Mouse (Mus musculus): ENCODE measurements around the gene Gemin7. TPM values are rescaled to one million over a fixed set of nuclear protein-coding genes. Genes with fewer than 3 reads are reported as not detected.

Gene Gemin7
- polyA plus RNA-seq, 1 experiment from 2014 or later, result 169 TPM

DNA sequence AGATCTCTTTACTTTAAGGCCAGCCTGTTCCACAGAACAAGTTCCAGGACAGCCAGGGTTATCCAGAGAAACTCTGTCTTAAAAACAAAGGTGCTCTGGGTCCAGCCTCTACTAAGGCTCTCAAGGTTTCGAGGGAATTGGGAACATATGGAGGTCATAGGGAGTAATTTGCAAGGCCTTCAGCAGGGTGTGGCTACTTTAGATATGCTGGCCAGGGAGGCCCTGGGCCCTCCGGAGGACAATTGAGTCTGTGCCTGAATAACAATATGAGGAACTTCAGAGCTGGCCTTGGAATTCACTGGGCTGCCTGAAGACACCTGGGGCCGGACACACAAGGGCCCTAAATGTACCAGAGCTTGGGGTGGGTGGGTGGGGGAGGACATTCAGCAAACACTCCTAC is 1.8 kb downstream of the Gemin7 start:
- H3K27me3 ChIP-seq, result peaks cover 39% of the 10 kb centered on the region
- no peak for ATAC-seq (ENCODE audit: insufficient number of reproducible peaks, insufficient read depth, low FRiP score, low TSS enrichment, low read depth)
- H3K9ac ChIP-seq, result no peak overlapping the region
- peaks cover 46% of the 10 kb centered on the region for H3K4me1 ChIP-seq
- WGBS, result 69% methylated on average over 3 of the region's 3 CpGs
- H3K36me3 ChIP-seq, result peaks cover 13% of the 10 kb centered on the region
- H3K4me2 ChIP-seq, result no peak overlapping the region
- no peaks in the 10 kb centered on the region for H3K9me3 ChIP-seq
- no peak overlapping the region for H3K4me3 ChIP-seq
- no peak overlapping the region for H3K27ac ChIP-seq

DNA sequence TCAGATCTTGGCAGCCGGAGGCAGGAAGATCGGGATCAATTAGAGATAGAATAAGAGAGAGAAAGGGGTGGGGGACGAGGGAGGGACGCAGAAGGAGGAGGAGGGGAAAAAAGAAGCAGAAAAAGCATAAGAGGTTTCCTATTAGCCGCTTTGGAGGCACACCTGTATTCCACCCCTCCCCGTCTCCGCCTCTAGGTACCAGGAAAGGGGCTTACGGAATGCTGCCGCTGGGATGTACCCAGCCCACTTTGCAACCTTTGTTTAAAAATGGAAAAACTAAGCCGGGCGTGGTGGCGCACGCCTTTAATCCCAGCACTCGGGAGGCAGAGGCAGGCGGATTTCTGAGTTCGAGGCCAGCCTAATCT is 3.6 kb downstream of the Gemin7 start:
- Histone ChIP-seq H3K4me1 (peaks cover 38% of the 10 kb centered on the region), H3K4me2 (peak overlapping the region; percentile 92), H3K36me3 (peaks cover 20% of the 10 kb centered on the region), H3K27me3 (peaks cover 38% of the 10 kb centered on the region), H3K9ac (peak overlapping the region; percentile 87), H3K27ac (peak overlapping the region; percentile 82), H3K4me3 (peak overlapping the region; percentile 76), H3K9me3 (no peaks in the 10 kb centered on the region)
- no peak for ATAC-seq (ENCODE audit: insufficient number of reproducible peaks, insufficient read depth, low FRiP score, low TSS enrichment, low read depth)
- WGBS, result 22% methylated on average over 16 of the region's 16 CpGs

DNA sequence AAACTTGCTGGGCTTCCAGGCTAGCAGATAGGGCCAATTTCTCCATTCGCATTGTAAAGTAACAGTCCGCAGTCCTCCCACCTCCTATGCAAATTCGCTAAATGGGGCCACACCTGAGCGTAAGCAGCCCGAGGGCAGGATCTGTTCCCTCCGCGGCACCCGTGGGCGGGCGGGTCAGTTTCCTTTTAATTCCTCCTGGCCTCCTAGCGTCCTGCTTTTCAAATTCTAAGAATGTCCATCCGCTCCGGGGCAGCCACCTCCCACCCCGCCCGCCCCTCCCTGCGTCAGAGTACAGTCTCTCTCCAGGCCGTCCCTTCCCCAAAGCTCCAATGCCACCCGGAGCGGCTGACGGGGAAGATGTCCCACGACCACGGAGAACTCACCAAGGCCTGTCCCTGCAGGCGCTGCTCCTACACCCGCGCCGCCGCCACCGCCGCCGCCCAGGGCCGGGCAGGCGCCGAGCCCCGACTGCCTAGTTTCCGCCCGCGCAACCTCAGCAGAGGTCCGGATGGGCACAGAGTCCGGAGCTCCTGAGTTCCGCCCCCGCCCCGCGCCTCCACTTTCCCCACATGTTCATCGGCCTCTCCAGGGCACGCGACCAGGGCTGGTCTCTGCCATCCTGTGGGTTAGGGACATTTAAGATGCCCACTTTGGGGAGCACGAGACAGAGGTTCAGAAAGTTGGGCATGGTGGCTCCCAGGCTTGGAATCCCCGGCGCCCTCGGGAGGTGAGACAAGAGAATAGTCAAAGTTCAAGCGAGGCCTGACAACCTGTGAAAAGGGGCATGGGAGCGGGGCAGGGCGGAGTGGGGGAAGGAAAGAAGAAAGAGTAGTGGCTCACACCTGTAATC is 4.2 kb downstream of the Gemin7 start:
- Histone ChIP-seq H3K9ac (peak overlapping the region; percentile 87), H3K9me3 (no peaks in the 10 kb centered on the region), H3K4me3 (peak overlapping the region; percentile 76), H3K4me2 (peak overlapping the region; percentile 92), H3K4me1 (peaks cover 32% of the 10 kb centered on the region), H3K36me3 (peaks cover 26% of the 10 kb centered on the region), H3K27me3 (peaks cover 32% of the 10 kb centered on the region), H3K27ac (peak overlapping the region; percentile 82)
- under 1% methylated on average over 53 of the region's 53 CpGs for WGBS
- peak; percentile 74 for ATAC-seq (ENCODE audit: insufficient number of reproducible peaks, insufficient read depth, low FRiP score, low TSS enrichment, low read depth)

DNA sequence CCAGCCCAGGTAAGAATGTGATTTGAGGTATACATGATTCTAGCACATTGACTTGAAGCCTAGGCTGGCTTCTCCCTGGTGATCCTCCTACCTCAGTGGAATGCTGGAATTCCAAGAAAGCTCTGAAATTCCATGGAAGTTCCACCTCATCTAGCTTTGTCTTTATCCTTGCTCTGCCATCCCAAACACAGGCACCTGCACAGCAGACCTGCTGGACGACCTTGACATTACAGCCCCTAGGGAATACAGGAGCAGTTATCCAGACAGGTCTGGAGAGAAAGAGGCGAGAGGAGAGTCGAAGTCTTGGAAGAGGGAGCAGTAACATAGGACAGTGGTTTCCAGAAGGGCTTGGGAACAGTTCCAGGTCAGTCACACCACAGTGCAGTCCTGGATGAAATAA is 7.7 kb downstream of the Gemin7 start:
- Histone ChIP-seq H3K27me3 (0 out of 2 replicates have a peak, but pooled peaks cover 1% of the 10 kb centered on the region), H3K4me1 (peaks cover 19% of the 10 kb centered on the region), H3K36me3 (peaks cover 52% of the 10 kb centered on the region), H3K9me3 (no peaks in the 10 kb centered on the region), H3K27ac (no peak overlapping the region), H3K4me2 (no peak overlapping the region), H3K4me3 (no peak overlapping the region), H3K9ac (no peak overlapping the region)
- no peak for ATAC-seq (ENCODE audit: insufficient number of reproducible peaks, insufficient read depth, low FRiP score, low TSS enrichment, low read depth)
- 79% methylated on average over 3 of the region's 3 CpGs for WGBS

DNA sequence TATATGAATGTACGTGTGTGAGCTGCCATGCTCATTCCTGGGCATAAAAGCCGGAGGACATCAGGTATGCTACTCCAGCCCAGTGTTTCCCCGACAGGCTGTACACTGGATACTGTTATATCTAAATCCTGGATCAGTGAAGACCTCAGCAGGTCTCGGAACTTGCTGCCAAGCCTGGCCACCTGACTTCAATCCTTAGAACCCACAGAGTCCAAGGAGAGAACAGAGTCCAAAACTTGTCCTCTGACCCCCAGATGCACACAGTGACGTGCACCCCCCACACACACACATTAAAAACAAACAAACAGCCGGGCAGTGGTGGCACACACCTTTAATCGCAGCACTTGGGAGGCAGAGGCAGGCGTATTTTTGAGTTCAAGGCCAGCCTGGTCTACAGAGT is 10.0 kb downstream of the Gemin7 start:
- Histone ChIP-seq H3K9ac (no peak overlapping the region), H3K9me3 (0 out of 2 replicates have a peak, but pooled peaks cover 3% of the 10 kb centered on the region), H3K27me3 (no peaks in the 10 kb centered on the region), H3K27ac (no peak overlapping the region), H3K4me2 (no peak overlapping the region), H3K4me1 (peaks cover 22% of the 10 kb centered on the region), H3K4me3 (no peak overlapping the region), H3K36me3 (peaks cover 60% of the 10 kb centered on the region)
- no peak for ATAC-seq (ENCODE audit: insufficient number of reproducible peaks, insufficient read depth, low FRiP score, low TSS enrichment, low read depth)
- 88% methylated on average over 8 of the region's 8 CpGs for WGBS

DNA sequence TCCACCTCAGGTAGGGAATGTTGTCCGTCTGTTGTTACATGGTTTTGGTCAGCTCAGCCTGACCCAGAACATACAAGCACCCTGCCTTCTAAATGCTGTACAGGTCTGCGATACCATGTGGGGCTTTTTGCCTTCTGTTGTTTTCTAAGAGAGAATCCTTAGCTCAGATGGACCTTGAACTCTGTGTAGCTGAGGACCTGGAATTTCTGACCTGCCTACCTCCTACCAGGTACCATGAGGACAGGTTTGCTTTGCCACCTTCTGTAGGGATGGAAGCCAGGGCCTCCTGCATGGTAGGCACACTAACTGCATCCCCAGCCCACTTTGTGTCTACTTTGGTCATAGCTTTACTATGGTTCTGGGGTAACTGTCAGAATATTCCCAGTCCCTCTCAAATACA is 11.6 kb downstream of the Gemin7 start:
- WGBS, result 88% methylated on average over 2 of the region's 2 CpGs
- Histone ChIP-seq H3K4me2 (no peak overlapping the region), H3K36me3 (peaks cover 60% of the 10 kb centered on the region), H3K9ac (no peak overlapping the region; the same call in 1 of the 2 replicates), H3K4me3 (no peak overlapping the region), H3K9me3 (0 out of 2 replicates have a peak, but pooled peaks cover 3% of the 10 kb centered on the region), H3K27me3 (no peaks in the 10 kb centered on the region), H3K4me1 (peaks cover 15% of the 10 kb centered on the region), H3K27ac (no peak overlapping the region)
- no peak for ATAC-seq (ENCODE audit: insufficient number of reproducible peaks, insufficient read depth, low FRiP score, low TSS enrichment, low read depth)

DNA sequence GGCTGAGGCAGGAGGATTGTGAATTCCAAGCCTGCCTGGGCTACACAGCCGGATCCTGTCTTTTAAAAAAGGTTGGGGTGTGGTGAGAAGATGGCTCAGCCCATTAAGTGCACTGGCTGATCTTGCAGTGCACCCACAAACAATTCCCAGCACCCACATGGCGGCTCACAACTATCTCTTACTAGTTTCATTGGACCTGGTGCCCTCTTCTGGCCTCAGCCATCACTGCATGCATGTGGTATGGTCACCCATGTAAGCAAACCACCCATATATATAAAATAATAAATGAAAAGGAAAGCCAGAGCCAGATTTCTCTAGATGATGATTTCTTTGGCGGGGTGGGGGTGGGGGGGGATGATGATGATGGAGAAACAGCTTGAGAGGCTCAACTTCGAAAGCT is 12.9 kb downstream of the Gemin7 start:
- Histone ChIP-seq H3K9ac (no peak overlapping the region), H3K27me3 (no peaks in the 10 kb centered on the region), H3K4me3 (no peak overlapping the region), H3K4me1 (peaks cover 29% of the 10 kb centered on the region), H3K4me2 (no peak overlapping the region), H3K36me3 (peaks cover 47% of the 10 kb centered on the region), H3K27ac (no peak overlapping the region), H3K9me3 (0 out of 2 replicates have a peak, but pooled peaks cover 3% of the 10 kb centered on the region)
- 92% methylated on average over 4 of the region's 4 CpGs for WGBS
- ATAC-seq (ENCODE audit: insufficient number of reproducible peaks, insufficient read depth, low FRiP score, low TSS enrichment, low read depth), result no peak

DNA sequence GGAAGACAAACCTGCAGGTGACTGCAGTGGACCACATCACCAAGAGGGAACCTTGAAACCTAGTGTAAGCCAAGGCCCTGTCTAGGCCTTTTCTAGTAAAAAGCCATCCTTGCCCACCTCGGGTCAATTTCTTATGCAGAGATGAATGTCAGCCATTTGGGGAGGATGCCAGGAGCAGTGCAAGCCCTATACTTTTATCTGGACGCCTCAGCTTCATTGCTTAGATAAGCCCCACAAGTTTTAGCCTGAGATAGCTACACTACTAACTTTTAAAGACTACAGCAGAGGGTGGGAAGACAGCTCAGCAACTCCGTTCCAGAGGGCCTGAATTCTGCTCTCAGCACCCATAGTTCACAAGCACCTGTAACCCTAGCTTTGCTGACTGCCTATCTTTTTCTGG is 13.5 kb downstream of the Gemin7 start:
- 89% methylated on average over 3 of the region's 3 CpGs for WGBS
- H3K4me2 ChIP-seq, result peak overlapping the region; percentile 92; the same call in 1 of the 2 replicates
- 0 out of 2 replicates have a peak overlapping the region, but pooled peaks have one; percentile 100 for H3K4me3 ChIP-seq

DNA sequence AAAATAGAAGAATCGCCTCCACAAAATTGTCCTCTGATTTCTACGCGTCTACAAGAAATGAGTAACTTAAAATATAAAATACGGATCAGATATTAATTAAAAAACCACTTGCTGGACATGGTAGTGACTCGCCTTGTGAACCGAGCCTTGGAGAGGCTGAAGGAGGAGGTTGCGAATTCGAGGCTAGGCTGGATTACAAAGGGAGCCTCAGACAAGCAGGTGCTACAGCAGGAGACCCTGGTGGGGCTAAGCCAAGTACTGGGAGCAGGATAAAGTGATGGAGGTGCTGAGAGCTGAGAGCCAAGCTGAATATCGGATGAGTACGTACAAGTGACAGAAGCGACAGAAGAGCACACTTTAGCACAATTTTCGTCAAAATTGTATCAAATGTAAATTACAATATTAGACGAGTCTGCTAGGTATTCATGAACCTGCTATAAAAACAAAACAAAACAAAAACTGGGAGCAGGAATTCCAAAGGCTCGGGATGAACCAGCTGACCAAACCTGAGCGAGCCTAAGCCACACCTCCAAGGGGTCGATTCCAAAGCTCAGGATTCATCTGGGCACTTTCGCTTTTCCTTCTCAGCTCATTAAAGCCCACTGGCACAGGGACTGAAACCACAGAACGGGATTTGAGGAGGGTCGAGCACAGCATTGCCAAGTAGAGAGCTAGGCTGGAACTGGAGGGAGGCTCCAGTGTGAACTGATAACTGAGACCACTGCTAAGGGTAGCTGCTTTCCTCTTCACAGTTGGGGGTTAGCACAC is 14.6 kb downstream of the Gemin7 start, which contains the start of gene Ppp1r37:
Ppp1r37 (minus strand) TSS at position 434 of the 768 bp plus-strand sequence.
- peak within 1 kb of the TSS; percentile 93 for H3K27ac ChIP-seq
- no peaks in the 10 kb centered on the region for H3K27me3 ChIP-seq
- 0 out of 2 replicates have a peak, but pooled peaks cover 3% of the 10 kb centered on the region for H3K9me3 ChIP-seq
- H3K9ac ChIP-seq, result peak within 1 kb of the TSS; percentile 99
- ATAC-seq (ENCODE audit: insufficient number of reproducible peaks, insufficient read depth, low FRiP score, low TSS enrichment, low read depth), result no peak
- WGBS, result 4% methylated on average over 19 of the region's 19 CpGs
- peaks cover 44% of the 10 kb centered on the region for H3K4me1 ChIP-seq
- H3K36me3 ChIP-seq, result peaks cover 34% of the 10 kb centered on the region
- H3K4me2 ChIP-seq, result peak within 1 kb of the TSS; percentile 92
- H3K4me3 ChIP-seq, result peak within 1 kb of the TSS; percentile 100

More for the DNA sequence above, 13.5 kb downstream of the Gemin7 start:
- Histone ChIP-seq H3K36me3 (peaks cover 41% of the 10 kb centered on the region), H3K27ac (0 out of 2 replicates have a peak overlapping the region, but pooled peaks have one; percentile 16), H3K4me1 (peaks cover 35% of the 10 kb centered on the region), H3K9ac (peak overlapping the region; percentile 99; the same call in 1 of the 2 replicates), H3K9me3 (0 out of 2 replicates have a peak, but pooled peaks cover 3% of the 10 kb centered on the region), H3K27me3 (no peaks in the 10 kb centered on the region)
- ATAC-seq (ENCODE audit: insufficient number of reproducible peaks, insufficient read depth, low FRiP score, low TSS enrichment, low read depth), result no peak

DNA sequence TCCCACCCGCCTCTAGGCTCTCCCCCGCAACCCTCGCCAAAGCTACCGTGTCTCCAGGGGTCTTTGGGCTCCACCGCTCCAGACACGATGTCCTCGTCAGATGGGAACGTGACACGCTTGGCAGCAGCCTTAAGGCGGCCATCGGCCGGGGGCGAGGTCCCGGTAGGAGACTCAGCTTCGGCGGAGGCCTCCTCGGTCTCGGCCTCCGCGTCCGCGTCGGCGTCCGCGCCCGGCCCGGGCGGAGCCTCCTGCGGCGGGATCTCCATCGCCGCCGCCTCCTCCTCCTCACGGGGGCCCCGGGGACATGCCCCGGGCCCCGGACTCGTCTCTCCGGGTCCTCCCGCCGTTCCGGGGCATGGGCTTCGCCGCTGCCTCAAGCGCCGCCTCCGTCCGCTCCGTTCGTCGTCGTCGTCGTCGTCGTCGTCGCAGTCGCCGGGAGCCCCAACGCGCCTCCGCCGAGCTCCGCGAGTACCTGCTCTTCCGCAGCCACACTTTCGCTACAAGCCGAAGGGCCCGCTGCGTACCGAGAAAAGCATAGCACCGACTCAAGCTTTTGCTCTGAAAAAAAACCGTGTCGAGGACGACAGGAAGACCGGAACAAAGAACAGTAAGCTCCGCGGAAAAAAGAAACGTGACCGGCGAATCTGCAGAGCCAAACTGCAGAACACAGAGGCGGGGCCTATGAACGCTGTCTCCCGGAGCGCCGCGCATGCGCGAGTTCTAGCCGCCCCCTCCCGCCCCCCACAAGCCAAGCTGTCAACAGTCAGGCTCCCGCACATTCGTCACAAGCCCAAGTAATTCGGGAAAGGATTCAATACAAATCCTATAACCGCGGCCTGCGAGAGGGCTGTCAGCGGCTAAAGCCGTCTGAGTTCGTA is 15.4 kb downstream of the Gemin7 start:
- ATAC-seq (ENCODE audit: insufficient number of reproducible peaks, insufficient read depth, low FRiP score, low TSS enrichment, low read depth), result peak; percentile 58

DNA sequence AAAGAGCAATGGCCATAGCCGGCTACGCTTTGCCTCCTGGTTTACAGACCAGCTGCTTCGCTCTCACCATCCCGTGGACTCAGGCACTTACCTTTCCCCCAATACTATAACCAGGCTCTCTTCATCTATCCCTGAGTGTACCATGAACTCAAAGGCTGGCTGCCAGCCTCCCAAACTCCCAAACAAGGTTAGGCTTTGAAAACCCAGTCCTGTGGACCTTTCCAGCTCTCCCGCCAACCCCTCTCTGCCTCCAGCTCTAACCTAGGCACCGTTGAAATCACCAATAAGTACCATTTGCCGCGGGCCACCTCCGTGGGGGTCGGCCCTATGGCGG is 16.0 kb downstream of the Gemin7 start:
- WGBS, result under 1% methylated on average over 11 of the region's 11 CpGs
- Histone ChIP-seq H3K9ac (peak overlapping the region; percentile 99), H3K4me3 (peak overlapping the region; percentile 100), H3K36me3 (peaks cover 29% of the 10 kb centered on the region), H3K4me1 (peaks cover 47% of the 10 kb centered on the region), H3K4me2 (peak overlapping the region; percentile 92), H3K27me3 (no peaks in the 10 kb centered on the region), H3K27ac (peak overlapping the region; percentile 93), H3K9me3 (0 out of 2 replicates have a peak, but pooled peaks cover 3% of the 10 kb centered on the region)
- no peak for ATAC-seq (ENCODE audit: insufficient number of reproducible peaks, insufficient read depth, low FRiP score, low TSS enrichment, low read depth)

More for the DNA sequence above, 15.4 kb downstream of the Gemin7 start:
- under 1% methylated on average over 102 of the region's 102 CpGs for WGBS
- no peaks in the 10 kb centered on the region for H3K27me3 ChIP-seq
- peak overlapping the region; percentile 92 for H3K4me2 ChIP-seq
- H3K4me3 ChIP-seq, result peak overlapping the region; percentile 100
- H3K9ac ChIP-seq, result peak overlapping the region; percentile 99
- H3K27ac ChIP-seq, result peak overlapping the region; percentile 93
- 0 out of 2 replicates have a peak, but pooled peaks cover 3% of the 10 kb centered on the region for H3K9me3 ChIP-seq
- peaks cover 33% of the 10 kb centered on the region for H3K36me3 ChIP-seq
- peaks cover 47% of the 10 kb centered on the region for H3K4me1 ChIP-seq

All from embryonic facial prominence, embryonic 13.5 days (tissue).